Mouse (Mus musculus) embryonic fibroblast, embryonic 13.5 days (primary cell): ENCODE measurements around the gene Egln1. TPM values are rescaled to one million over a fixed set of nuclear protein-coding genes. Genes with fewer than 3 reads are reported as not detected.

Experiments
- H3K27ac ChIP-seq: 2 replicates; pipeline ENCODE4 v1.5.1; 2012; ENCODE audit warnings: low read length, control low read depth, inconsistent platforms; ENCODE audit not compliant: insufficient read depth
- H3K4me1 ChIP-seq: 2 replicates; pipeline ENCODE4 v1.6.1; 2011; ENCODE audit warnings: low read length; ENCODE audit not compliant: control insufficient read depth, insufficient read depth
- H3K4me3 ChIP-seq: 2 replicates; pipeline ENCODE4 v1.5.1; 2011; ENCODE audit warnings: mild to moderate bottlenecking, control low read depth, low read length; ENCODE audit not compliant: insufficient read depth
- CTCF ChIP-seq: IDR thresholded peaks from 2 replicates; pipeline ENCODE4 v1.5.1; 2011; ENCODE audit warnings: mild to moderate bottlenecking, control low read depth, low read length, moderate library complexity, borderline replicate concordance; ENCODE audit not compliant: insufficient read depth
- POLR2A ChIP-seq: IDR thresholded peaks from 2 replicates; pipeline ENCODE4 v1.6.1; 2011; ENCODE audit warnings: low read depth, mild to moderate bottlenecking, control low read depth, low read length, moderate library complexity
- polyA plus RNA-seq: library from polyadenylated mRNA; stranded (reverse); fragments of >200 nt; gene quantifications from 2 replicates; pipeline ENCODE4 v1.2.4, GENCODE M21; 2011; ENCODE audit warnings: low read depth; ENCODE audit not compliant: missing spikeins, insufficient read length

Egln1 gene
- polyA plus RNA-seq, 1 experiment: 33.1 TPM

DNA sequence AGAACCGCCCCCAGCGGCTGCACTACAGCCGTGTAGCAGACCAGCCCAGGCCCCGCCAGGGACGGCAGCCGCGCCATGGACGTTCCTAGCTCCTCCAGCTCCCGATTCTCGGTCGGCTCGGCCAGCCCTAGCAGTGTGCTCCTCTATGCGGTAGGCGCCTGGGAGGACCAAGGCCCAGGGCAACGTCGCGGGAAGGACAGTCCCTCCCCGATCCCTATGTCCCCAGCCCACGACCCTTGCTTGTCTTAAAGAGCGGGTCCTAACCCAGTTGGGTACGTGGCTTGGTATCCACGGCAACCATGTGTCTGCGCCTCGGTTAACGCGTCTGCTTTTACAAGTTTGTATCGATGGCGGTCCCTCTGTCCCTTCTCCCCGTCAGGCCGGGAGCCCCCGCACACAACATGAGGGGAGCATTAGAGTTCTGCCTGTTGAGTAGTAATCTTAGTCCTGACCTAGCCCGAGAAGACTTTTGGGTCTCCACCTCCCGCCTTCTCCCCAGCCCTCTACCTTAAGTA, 85.9 kb downstream of the Egln1 start:
- Histone ChIP-seq H3K4me1 (no peaks in the 10 kb centered on the region; the same call in 1 of the 2 replicates), H3K4me3 (peak overlapping the region; percentile 89), H3K27ac (peak overlapping the region; percentile 32; the same call in 1 of the 2 replicates)
- TF ChIP-seq POLR2A (no peak), CTCF (no peak)

DNA sequence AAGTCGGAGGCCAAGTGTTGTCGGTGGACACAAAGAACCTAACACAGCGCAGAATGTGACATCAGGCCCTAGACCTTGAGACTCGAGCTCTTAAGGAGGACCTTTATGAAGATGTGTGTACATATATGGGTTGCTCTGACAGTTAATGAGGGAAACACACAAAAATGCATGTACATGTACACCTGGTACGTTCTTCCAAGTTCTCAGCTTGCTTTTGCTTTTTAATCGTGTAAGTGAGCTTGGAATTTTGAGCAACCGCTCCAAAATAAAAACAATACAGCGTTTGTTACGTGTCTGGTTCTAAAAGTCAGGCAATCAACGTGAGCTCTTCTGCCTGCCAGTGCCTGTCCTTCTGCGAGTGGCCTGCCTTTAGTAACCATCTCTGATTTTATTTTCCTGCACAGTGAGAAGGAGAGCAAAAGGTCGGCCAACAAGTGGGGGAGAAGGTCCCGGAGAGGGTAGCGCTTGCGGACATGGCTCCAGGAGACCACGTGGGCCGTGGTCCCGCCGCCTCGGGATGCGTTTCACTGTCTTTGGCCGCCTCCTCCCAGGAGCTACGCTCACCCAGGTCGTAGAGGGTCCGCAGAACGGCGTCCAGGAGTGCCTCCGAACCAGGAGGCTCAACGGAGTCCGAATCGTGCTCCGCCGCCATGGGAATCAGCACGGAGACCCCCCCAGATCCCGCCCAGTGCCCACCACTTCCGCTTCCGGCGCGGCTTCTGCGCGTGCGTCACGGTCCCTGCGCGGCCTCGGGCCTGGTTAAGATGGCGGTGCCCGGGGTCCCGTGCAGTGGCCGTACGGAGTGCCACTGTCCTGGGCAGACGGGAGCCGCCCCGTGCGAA, 86.6 kb downstream of the Egln1 start, which contains the start of the genes Gnpat and 2810004N23Rik:
Gene Gnpat, plus strand, starts transcription at position 713 of the 842 bp plus-strand sequence.
Gene 2810004N23Rik, minus strand, starts transcription at position 800 of the 842 bp plus-strand sequence.
- Histone ChIP-seq H3K27ac (peak within 1 kb of the TSS; percentile 38; the same call in 1 of the 2 replicates), H3K4me3 (peak within 1 kb of the TSS; percentile 89), H3K4me1 (no peaks in the 10 kb centered on the region; the same call in 1 of the 2 replicates)
- TF ChIP-seq POLR2A: peak; percentile 95
- no peak for TF ChIP-seq CTCF

DNA sequence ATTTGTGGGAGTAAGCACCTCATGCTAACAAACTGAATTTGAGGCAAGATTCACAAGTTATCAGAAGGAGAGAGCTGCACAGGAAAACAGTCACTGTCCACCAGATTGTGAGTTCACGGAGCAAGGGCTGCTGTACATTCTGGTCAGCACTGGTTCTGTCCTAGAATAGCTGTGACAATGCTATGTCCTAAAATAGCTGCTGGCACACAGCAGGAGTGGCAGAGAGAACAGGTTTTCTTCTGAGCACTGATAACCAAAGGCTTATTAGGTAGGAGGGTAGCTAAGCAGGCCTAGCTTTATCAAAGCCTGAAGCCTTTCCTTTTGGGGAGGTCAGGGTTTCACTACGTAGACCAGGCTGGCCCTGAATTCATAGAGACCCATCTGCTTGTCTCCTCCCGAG, 88.9 kb downstream of the Egln1 start:
- H3K27ac ChIP-seq: no peak overlapping the region
- no peak overlapping the region for H3K4me3 ChIP-seq
- no peaks in the 10 kb centered on the region for H3K4me1 ChIP-seq
- TF ChIP-seq POLR2A (no peak), CTCF (no peak)

DNA sequence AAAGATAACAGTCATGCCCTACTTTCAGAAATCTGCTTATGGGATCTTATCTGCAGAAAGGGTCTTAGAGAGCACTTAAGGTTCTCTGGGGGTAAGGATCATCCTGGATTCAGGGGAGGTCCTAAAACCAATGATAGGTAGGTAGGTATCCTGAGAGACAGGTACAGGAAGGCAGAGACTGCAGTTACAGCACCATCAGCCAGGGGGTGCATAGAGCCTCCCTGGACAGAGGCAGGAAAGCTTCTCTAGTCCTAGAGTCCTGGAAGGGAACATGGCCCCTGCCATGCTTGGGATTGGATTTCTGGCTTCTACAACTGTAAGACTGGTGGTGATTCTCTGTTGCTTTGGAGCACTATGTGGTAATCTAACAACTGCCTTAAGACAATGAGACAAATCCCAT, 89.7 kb downstream of the Egln1 start:
- TF ChIP-seq POLR2A: no peak
- peak; percentile 42; the same call in 1 of the 2 replicates for TF ChIP-seq CTCF
- Histone ChIP-seq H3K4me3 (no peak overlapping the region), H3K27ac (no peak overlapping the region), H3K4me1 (no peaks in the 10 kb centered on the region)

Other genes with a start within 250 kb of the Egln1 start
- gene Ttc13, start 227.3 kb downstream of the Egln1 start, polyA plus RNA-seq: 54.1 and 55.6 TPM in 2 replicates
- 8.2 and 10.4 TPM in 2 replicates for gene Arv1, start 227.2 kb downstream of the Egln1 start, polyA plus RNA-seq
- not detected in 2 replicates for gene Fam89a, start 197.5 kb downstream of the Egln1 start, polyA plus RNA-seq
- not detected in 2 replicates for gene Trim67, start 156.2 kb downstream of the Egln1 start, polyA plus RNA-seq
- gene Gnpat, start 86.3 kb downstream of the Egln1 start, polyA plus RNA-seq: 48.6 and 62.2 TPM in 2 replicates
- 29.6 and 32.6 TPM in 2 replicates for gene 2810004N23Rik, start 86.2 kb downstream of the Egln1 start, polyA plus RNA-seq
- 15.7 and 18.1 TPM in 2 replicates for gene Exoc8, start 51.6 kb downstream of the Egln1 start, polyA plus RNA-seq
- gene Sprtn, start 51.4 kb downstream of the Egln1 start, polyA plus RNA-seq: 18.5 and 19.1 TPM in 2 replicates
- 52.8 and 59.3 TPM in 2 replicates for gene Tsnax, start 63.7 kb upstream of the Egln1 start, polyA plus RNA-seq
- 1.0 TPM in 2 replicates for gene Disc1, start 104.9 kb upstream of the Egln1 start, polyA plus RNA-seq